Mouse (Mus musculus): ENCODE measurements around the gene Lrrc7. TPM values are rescaled to one million over a fixed set of nuclear protein-coding genes. Genes with fewer than 3 reads are reported as not detected.
"Not testable (repeated sequence)": the region's sequence is repeated elsewhere in the genome, so short reads cannot be mapped to it uniquely, and the experiment has no call there.

The Lrrc7 gene
- total RNA-seq, 2 experiments from 2014 or later, result 0.02 to 0.04 TPM

DNA sequence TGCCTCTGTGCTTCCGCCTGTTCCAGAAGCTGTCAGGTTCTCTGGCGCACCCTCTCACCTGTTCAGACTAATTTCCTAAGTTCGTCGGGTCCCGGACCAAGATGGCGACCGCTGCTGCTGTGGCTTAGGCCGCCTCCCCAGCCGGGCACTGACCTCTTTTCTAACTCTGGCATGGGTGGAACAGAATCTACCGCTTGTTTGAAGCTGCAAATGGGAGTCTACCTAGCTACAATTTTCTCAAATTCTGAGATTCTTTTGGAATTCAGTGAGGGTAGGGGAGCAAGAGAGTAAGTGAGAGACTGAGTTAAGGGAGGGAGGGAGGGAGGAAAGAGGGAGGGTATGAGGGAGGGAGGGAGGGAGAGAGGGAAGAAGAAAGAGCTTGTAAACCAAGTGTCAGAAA is 460.0 kb downstream of the Lrrc7 start:
- DNase-seq; intact Hi-C loops (cut with DNase I; ENCODE audit: low total_unique reads): not testable (repeated sequence)

DNA sequence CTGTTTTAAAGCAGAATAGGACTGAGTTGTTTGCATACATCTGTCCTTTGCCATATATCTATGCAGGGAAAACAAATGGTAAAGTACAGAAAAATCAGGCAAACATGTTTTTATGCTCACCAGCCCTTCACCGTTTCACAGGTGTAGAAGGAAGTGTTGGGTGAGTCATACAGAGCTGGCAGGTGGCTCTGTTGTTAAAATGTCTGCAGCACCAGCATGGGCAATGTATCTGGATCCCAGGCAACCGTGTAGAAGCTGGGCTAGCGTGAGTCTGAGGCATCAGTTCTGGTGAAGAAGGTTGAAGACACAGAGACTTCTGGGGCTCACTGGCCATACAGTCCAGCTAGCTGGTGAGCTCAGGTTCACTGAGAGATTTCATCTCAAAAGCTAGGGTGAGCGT is 468.1 kb downstream of the Lrrc7 start:
- intact Hi-C loops (cut with DNase I; ENCODE audit: low total_unique reads), result no loop called here
- no peak for DNase-seq

- DNase-seq, result no peak
- intact Hi-C loops (cut with DNase I; ENCODE audit: low total_unique reads), result no loop called here
Observed at GRCm38 (mm10) chr3:158091601-158092000, 470.4 kb downstream of the Lrrc7 start.

GRCm38 (mm10) chr3:158077828-158078227 is 484.2 kb downstream of the Lrrc7 start:
- no peak for DNase-seq
- intact Hi-C loops (cut with DNase I; ENCODE audit: low total_unique reads), result loop anchor here (5.0 kb wide), 1 partner anchor 201 kb away; no protein-coding TSS in a partner anchor

DNA sequence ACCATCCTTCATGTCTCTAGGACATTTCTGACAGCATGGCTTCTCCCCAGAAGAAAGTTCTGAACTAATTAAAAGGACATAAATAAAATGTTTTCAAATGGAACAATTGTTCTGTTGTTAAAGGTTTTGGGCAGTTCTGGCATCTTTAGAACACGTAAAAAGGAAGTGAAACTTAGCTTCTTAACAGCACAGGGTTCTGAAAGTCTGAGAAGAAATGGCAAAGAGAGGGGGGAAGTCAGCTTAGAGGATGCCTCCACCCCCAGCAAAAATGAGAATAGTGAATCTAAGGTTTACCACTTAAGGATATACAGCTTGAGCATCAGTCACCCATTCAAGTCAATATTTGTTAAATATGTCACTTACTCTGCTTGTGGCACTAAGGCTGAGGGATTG is 484.6 kb downstream of the Lrrc7 start:
- intact Hi-C loops (cut with DNase I; ENCODE audit: low total_unique reads), result loop anchor here (5.0 kb wide), 1 partner anchor 200 kb away; no protein-coding TSS in a partner anchor
- no peak for DNase-seq

DNA sequence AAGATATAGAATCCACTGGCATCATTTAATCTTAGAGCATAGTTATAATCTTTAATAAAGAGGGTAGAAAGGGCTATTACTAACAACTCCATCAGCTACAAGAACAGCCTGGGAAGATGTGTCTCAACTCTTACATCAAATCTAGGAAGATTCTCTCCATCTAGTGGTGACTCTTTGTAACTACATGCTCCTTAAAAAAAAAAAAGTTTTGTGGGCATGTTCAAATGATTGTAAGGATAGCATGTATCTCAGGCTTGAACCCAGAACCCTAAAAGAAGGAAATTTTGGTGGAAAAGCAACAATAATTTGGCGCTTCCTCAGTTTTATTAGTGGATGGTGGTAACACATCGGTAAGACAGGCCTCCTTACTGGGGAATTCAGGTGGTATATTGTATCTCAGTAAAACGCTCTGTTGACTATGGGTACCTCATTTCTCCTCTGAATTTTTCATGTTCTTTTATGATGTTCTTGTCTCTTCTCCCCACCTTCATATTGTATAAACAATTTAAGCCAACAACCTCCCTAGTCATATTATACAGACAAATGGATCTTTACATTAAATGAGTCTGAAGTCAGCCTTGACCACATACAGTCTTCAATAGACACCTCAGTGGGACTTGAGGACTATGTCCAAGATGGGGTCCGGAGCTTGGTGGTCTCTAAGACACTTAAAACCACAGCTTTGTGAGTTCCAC is 485.2 kb downstream of the Lrrc7 start:
- no peak for DNase-seq
- intact Hi-C loops (cut with DNase I; ENCODE audit: low total_unique reads), result loop anchor here (5.0 kb wide), 1 partner anchor 200 kb away; no protein-coding TSS in a partner anchor

- intact Hi-C loops (cut with DNase I; ENCODE audit: low total_unique reads), result loop anchor here (5.0 kb wide), 1 partner anchor 198 kb away; no protein-coding TSS in a partner anchor
Observed at GRCm38 (mm10) chr3:158075004-158075403, 487.0 kb downstream of the Lrrc7 start.

DNA sequence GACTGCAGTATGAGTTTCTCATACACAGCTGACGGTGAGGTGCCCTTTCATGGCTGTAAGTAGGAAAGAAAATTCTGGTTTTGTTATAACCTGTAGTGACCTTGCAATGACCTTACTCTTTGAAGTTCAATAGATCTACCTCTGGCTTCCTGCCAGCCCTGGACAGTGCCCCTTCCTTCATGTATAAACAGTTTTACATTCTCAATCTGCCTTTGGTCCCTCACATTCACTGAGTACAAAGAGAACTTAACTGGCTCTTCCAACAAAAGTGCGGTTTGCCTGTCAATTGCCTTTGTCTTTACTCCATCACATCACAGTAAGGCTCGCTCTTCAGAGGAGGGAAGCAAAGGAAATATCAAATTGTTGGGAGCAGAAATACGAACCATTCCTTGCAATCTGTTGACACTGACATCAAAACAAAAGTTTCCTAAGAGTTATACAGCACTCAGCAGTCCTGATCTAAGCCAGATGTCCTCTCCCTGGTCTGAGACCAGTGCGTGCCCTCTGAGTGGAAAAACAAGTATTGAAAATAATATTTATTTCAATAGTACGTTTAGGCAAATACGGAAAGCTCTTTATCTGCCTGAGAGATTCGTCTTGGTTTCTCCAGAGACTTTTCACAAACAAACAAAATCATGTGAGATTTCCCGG is 493.3 kb downstream of the Lrrc7 start:
- DNase-seq, result no peak
- intact Hi-C loops (cut with DNase I; ENCODE audit: low total_unique reads), result no loop called here

More at GRCm38 (mm10) chr3:158075004-158075403, 487.0 kb downstream of the Lrrc7 start:
- DNase-seq, result no peak

- DNase-seq, result no peak
- intact Hi-C loops (cut with DNase I; ENCODE audit: low total_unique reads), result no loop called here
Observed at GRCm38 (mm10) chr3:158067916-158068315, 494.1 kb downstream of the Lrrc7 start.

GRCm38 (mm10) chr3:158065256-158065655 is 496.8 kb downstream of the Lrrc7 start:
- intact Hi-C loops (cut with DNase I; ENCODE audit: low total_unique reads), result no loop called here
- DNase-seq, result no peak

- intact Hi-C loops (cut with DNase I; ENCODE audit: low total_unique reads), result no loop called here
- DNase-seq, result no peak
Observed at GRCm38 (mm10) chr3:158061811-158062523, 500.1 kb downstream of the Lrrc7 start.

DNA sequence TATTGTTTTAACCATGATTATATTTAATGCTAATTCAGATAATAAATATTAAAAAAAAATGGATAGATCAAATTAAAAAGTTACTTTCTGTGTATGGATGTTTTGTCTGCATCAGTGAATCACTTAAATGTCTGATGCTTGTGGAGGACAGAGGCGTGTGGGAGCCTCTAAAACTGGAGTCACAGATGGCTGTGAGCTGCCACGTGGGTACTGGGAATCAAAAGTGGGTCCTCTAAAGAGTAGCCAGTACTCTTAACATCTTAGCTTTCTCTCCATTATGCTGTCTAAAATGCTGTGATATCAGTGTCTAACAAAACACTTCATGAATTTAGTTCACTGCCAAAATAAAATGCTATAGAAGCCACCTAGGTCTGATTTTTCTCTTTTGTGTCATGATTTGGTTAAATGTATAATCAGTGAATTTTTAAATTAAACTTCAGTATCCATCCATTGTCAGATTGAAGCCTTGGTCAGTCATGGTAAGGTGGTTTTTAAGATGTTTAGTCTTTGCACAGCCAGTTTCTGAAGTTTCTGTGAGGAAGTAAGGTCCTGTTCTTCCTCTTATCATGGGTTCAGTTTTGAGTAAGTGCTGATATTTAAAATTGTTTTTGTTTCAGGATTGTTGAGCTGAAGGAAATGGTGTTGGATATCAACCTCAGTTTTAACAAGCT is 501.3 kb downstream of the Lrrc7 start:
- DNase-seq, result no peak
- intact Hi-C loops (cut with DNase I; ENCODE audit: low total_unique reads), result no loop called here

DNA sequence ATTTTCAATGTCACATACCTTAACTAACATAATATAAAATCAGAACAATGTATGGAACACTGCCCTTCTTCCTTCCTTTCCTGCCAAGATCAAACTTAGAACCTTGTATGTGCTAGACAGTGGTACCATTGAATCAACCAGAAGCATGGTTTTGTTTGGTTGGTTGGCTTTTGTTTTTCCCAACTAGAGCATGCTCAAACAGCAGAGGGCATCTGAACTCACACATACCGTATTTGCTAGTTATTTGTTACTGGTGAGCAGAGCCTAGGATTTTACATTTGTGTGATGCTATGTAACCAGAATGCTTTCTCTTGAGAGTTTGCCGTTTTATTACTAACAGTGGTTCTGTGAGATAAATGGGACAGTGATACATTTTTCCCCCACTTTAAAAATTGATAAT is 512.5 kb downstream of the Lrrc7 start:
- no peak for DNase-seq
- intact Hi-C loops (cut with DNase I; ENCODE audit: low total_unique reads), result no loop called here

- DNase-seq, result no peak
- intact Hi-C loops (cut with DNase I; ENCODE audit: low total_unique reads), result no loop called here
Observed at GRCm38 (mm10) chr3:158040755-158041154, 521.3 kb downstream of the Lrrc7 start.

- intact Hi-C loops (cut with DNase I; ENCODE audit: low total_unique reads), result loop anchor here (5.0 kb wide), 1 partner anchor 91 kb away; the partner anchor contains the start of gene Ankrd13c
- DNase-seq, result no peak
Observed at GRCm38 (mm10) chr3:158038106-158038505, 523.9 kb downstream of the Lrrc7 start.

DNA sequence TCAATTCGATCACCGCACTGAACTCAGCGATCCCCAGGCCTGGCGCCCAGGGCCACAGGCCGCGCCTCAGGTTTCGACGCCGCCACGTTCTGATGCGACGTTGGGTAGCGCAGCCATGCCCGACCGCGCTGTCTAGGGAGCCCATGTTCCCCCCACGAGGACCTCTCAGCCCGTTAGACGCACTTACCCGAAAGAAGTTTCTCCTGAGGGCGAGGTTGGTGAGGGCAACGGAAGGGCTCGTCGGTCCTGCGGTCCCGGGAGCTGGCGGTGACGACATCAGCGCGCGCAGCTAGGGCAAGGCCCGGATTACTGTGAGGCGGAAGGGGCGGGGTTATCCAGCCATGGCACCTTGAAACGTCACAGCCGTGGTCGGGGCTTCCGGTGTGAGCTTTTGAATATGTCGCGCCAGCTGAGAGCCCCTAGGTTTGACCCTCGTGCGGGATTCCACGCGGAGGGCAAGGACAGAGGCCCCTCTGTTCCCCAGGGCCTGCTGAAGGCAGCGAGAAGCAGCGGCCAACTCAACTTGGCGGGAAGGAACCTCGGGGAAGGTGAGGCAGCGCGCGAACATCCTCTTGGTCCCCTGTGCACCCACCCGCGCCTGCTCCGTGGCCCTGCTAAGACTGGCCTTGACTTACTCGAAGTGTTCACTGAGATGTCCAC is 525.6 kb downstream of the Lrrc7 start, which contains the start of the genes Srsf11 and Lrrc40:
Srsf11 (minus strand) TSS at position 311 of the 660 bp plus-strand sequence.
Lrrc40 (plus strand) TSS at position 334 of the 660 bp plus-strand sequence.
- DNase-seq, result peak; percentile 95
- intact Hi-C loops (cut with DNase I; ENCODE audit: low total_unique reads), result loop anchor here (5.0 kb wide), 1 partner anchor 89 kb away; the partner anchor contains the start of gene Ankrd13c

- intact Hi-C loops (cut with DNase I; ENCODE audit: low total_unique reads), result loop anchor here (5.0 kb wide), 1 partner anchor 89 kb away; the partner anchor contains the start of gene Ankrd13c
- DNase-seq, result no peak
Observed at GRCm38 (mm10) chr3:158035866-158036265, 526.2 kb downstream of the Lrrc7 start.
